Mouse (Mus musculus) lung, embryonic 16.5 days (tissue): Measurements from ENCODE around the gene Dscam. TPM values are rescaled to one million over a fixed set of nuclear protein-coding genes. Genes with fewer than 3 reads are reported as not detected.

ENCODE experiments used
- ATAC-seq: fragments of 200-750 bp; cut with Nextera tagmentation; 2 replicates; pipeline ENCODE4 v1.8.0; 2017; ENCODE audit warnings: low read depth, mild to moderate bottlenecking, moderate library complexity
- H3K27ac ChIP-seq: fragments of 300-500 bp; sonication (generic); 2 replicates; pipeline ENCODE4 v1.5.1; 2014; ENCODE audit warnings: mild to moderate bottlenecking, control low read depth, low read length
- H3K27me3 ChIP-seq: fragments of 300-500 bp; sonication (generic); 2 replicates; pipeline ENCODE4 v1.6.1; 2014; ENCODE audit warnings: low read depth, low read length, mixed read lengths; ENCODE audit not compliant: control insufficient read depth, insufficient read depth
- H3K36me3 ChIP-seq: fragments of 300-500 bp; sonication (generic); 2 replicates; pipeline ENCODE4 v1.6.1; 2014; ENCODE audit warnings: low read length; ENCODE audit not compliant: control insufficient read depth, insufficient read depth
- H3K4me1 ChIP-seq: fragments of 300-500 bp; sonication (generic); replicated peaks from 2 replicates; pipeline ENCODE4 v1.6.1; 2014; ENCODE audit warnings: low read length, mixed read lengths; ENCODE audit not compliant: control insufficient read depth, insufficient read depth
- H3K4me2 ChIP-seq: fragments of 300-500 bp; sonication (generic); 2 replicates; pipeline ENCODE4 v1.6.1; 2014; ENCODE audit warnings: low read depth, low read length, control low read depth
- H3K4me3 ChIP-seq: fragments of 300-500 bp; sonication (generic); 2 replicates; pipeline ENCODE4 v1.5.1; 2014; ENCODE audit warnings: mild to moderate bottlenecking, low read length, control low read depth
- H3K9ac ChIP-seq: fragments of 300-500 bp; sonication (generic); 2 replicates; pipeline ENCODE4 v1.6.1; 2014; ENCODE audit warnings: low read length, control low read depth
- H3K9me3 ChIP-seq: fragments of 300-500 bp; sonication (generic); 2 replicates; pipeline ENCODE4 v1.6.1; 2016; ENCODE audit warnings: low read length; ENCODE audit not compliant: control insufficient read depth
- WGBS: fragments of 180-500 bp; shearing (Covaris S2); extraction: QIAGEN DNeasy Blood & Tissue Kit; methylation state at CpG from one replicate; pipeline ENCODE4 v1.1.7; 2014; 5-methylcytosine and 5-hydroxymethylcytosine counted together
- polyA plus RNA-seq: library from polyadenylated mRNA; unstranded; fragments of >200 nt; fragmentation: Nextera tagmentation; extraction: Ambion mirVana; gene quantifications from 2 replicates; pipeline ENCODE4 v1.2.1, GENCODE M21; 2015

Dscam gene
- polyA plus RNA-seq, 1 experiment from 2014 or later: not detected

DNA sequence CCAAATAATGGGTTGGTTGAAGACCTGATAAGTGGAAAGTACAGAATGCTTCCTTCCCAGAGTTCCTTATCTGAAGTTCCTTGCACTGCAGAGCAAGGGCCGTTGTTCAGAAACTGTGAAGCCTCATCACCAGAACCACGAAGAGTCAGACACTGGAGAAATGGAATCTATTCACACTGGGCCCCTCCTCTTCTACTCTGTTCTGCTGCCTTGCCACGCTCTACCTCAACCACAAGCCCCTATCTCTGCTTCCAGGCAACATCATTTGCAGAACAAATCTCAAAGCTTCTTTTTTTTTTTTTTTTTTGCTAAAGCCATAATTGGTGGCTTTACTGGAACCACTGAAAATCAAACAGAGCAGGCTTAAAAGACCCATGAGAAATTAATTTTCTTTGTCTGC is 530.5 kb downstream of the Dscam start:
- H3K9me3 ChIP-seq: no peaks in the 10 kb centered on the region
- no peaks in the 10 kb centered on the region for H3K36me3 ChIP-seq
- H3K9ac ChIP-seq: no peak overlapping the region
- H3K27me3 ChIP-seq: no peaks in the 10 kb centered on the region
- ATAC-seq: no peak
- no peak overlapping the region for H3K27ac ChIP-seq
- no peak overlapping the region for H3K4me3 ChIP-seq
- no peak overlapping the region for H3K4me2 ChIP-seq
- no peaks in the 10 kb centered on the region for H3K4me1 ChIP-seq
- 62% methylated on average over 3 of the region's 3 CpGs for WGBS

DNA sequence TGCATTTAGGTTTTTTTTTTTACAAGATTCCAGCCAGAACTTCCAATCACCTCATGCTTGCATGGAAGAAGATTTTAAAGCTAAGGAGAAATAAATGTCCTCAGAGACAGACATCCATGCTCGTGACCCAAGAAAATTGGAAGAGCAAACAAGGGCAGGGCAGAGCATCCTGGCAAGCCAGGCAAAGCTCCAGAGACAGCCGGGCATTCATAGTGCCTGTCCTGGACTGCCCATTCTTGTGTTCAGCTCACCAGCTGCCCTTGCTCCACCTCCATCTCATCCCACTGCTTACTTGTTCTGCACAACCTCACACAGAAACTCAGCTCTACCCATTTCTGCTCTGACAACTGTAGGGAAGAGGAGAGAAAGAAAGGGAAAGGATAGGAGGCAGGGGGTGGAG is 534.6 kb downstream of the Dscam start:
- H3K27me3 ChIP-seq: no peaks in the 10 kb centered on the region
- H3K36me3 ChIP-seq: no peaks in the 10 kb centered on the region
- no peak overlapping the region for H3K4me2 ChIP-seq
- no peak overlapping the region for H3K9ac ChIP-seq
- no peak overlapping the region for H3K27ac ChIP-seq
- no peak for ATAC-seq
- H3K4me3 ChIP-seq: no peak overlapping the region
- no peaks in the 10 kb centered on the region for H3K9me3 ChIP-seq
- 55% methylated on average over 2 of the region's 2 CpGs for WGBS
- H3K4me1 ChIP-seq: no peaks in the 10 kb centered on the region

DNA sequence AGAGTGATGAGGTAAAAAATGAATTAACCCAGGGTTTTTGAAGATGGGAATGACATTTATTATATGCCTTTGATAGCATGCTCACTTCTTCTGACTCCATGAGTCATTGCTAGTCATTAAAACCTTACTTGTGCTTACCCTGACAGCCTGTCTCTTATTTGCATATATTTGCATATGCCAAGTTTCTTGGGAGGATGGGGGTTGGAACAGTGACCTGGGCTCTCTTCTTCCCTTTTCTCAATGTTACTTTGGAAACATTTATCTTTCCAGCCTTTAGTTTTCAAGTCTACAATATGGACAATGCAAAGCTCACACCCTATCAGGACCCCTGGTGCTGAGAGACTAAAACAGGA is 535.8 kb downstream of the Dscam start:
- Histone ChIP-seq H3K4me1 (no peaks in the 10 kb centered on the region), H3K36me3 (no peaks in the 10 kb centered on the region), H3K4me2 (no peak overlapping the region), H3K9ac (no peak overlapping the region), H3K4me3 (no peak overlapping the region), H3K27ac (no peak overlapping the region), H3K27me3 (no peaks in the 10 kb centered on the region), H3K9me3 (no peaks in the 10 kb centered on the region)
- ATAC-seq: no peak

DNA sequence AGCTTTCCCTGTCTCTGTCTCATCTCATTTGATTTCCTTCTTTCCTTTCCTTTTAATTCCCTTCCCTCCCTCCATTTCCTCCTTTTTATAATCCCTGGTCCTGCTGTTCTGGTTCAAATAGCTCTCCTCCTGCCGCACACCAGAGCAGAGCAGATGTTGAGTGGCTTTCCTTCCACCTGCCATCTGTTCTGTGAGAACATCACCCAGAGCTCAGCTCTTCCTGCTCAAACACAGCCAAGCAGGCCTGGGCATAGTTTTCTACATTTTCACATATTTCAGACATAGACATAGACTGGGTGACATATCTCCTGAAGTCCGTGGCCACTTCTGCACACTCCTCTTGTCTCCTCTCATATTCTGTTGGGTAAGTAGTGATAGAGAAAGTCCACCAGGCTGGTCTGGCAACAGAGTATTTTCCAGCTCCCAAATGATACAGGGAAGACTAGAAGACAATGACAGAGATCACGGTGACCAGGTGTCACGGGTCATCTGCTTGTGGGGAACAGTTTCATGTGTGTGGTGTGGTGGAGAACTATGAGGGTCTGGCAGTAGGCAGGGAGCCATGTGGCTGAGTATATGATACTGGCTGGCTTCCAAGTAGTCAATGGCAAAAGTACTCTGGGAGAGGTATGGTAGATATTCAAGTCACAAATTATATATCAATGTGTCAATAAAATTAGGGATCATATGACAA is 536.3 kb downstream of the Dscam start:
- Histone ChIP-seq H3K27me3 (no peaks in the 10 kb centered on the region), H3K4me3 (no peak overlapping the region), H3K4me1 (no peaks in the 10 kb centered on the region), H3K27ac (no peak overlapping the region), H3K36me3 (no peaks in the 10 kb centered on the region), H3K9me3 (no peaks in the 10 kb centered on the region), H3K4me2 (no peak overlapping the region), H3K9ac (no peak overlapping the region)
- WGBS: 84% methylated on average over 4 of the region's 4 CpGs
- ATAC-seq: no peak

DNA sequence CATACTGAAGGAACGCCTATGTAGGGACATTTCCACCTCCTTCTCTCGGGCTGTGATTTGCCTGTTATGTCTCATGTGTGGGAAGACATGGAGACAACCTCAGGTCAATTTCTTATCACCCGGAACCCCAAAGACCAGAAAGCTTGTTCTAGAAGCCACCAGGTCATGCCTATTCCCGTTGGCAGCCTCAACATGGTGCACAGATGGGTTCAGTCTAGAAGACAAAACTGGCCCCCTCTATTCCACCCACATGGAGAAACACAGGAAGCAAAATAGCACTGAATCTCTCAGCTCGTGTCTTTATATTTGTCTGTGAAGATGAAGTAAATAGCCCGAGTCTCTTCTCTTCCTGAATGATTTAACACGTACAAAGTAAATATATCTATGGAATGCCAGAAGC is 540.3 kb downstream of the Dscam start:
- no peaks in the 10 kb centered on the region for H3K9me3 ChIP-seq
- H3K4me1 ChIP-seq: no peaks in the 10 kb centered on the region
- no peaks in the 10 kb centered on the region for H3K27me3 ChIP-seq
- H3K9ac ChIP-seq: no peak overlapping the region
- 67% methylated on average over 7 of the region's 7 CpGs for WGBS
- no peak for ATAC-seq
- no peak overlapping the region for H3K27ac ChIP-seq
- no peak overlapping the region for H3K4me2 ChIP-seq
- H3K4me3 ChIP-seq: no peak overlapping the region
- no peaks in the 10 kb centered on the region for H3K36me3 ChIP-seq

DNA sequence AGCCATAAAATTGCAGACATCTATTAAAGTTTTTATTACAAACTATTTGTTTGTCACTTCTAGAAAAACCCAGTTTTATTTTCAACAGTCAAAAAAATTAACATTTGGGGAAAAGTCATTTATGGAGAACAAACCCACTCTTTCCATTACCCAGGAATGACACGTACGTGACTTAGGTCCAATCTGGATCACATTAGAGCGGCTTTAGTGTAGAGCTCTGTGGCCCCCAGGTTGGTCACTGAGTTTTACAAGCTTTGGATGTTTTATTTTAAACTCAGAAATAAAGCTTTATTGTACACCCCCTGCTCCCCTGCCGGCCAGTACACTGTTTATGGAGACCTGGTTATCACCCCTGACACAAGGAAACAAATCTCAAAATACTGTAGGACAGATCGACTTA is 540.9 kb downstream of the Dscam start:
- ATAC-seq: no peak
- Histone ChIP-seq H3K36me3 (no peaks in the 10 kb centered on the region), H3K27ac (no peak overlapping the region), H3K9me3 (no peaks in the 10 kb centered on the region), H3K4me1 (no peaks in the 10 kb centered on the region), H3K9ac (no peak overlapping the region), H3K4me3 (no peak overlapping the region), H3K27me3 (no peaks in the 10 kb centered on the region), H3K4me2 (no peak overlapping the region)
- 83% methylated on average over 5 of the region's 5 CpGs for WGBS

DNA sequence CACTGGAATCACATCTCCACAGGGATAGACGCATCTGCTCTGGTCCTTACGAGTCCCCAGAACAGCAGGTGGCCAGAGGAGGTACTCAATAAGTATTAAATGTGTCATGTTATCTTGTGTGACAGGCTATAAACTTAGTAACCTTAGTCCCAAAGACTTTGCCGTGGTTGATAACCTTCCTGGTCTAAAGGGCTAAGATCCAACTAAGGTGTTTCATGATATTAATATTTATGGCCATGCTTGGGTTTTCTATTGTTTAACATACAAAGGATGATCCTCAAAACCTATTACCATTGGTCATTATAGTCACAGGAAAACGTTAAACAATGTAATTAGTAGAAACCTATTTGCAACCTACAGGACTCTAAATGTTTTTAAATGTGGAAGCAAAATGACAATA is 545.1 kb downstream of the Dscam start:
- Histone ChIP-seq H3K4me3 (no peak overlapping the region), H3K9me3 (no peaks in the 10 kb centered on the region), H3K27me3 (no peaks in the 10 kb centered on the region), H3K4me2 (no peak overlapping the region), H3K4me1 (no peaks in the 10 kb centered on the region), H3K27ac (no peak overlapping the region), H3K9ac (no peak overlapping the region), H3K36me3 (no peaks in the 10 kb centered on the region)
- 61% methylated on average over 4 of the region's 4 CpGs for WGBS
- no peak for ATAC-seq

DNA sequence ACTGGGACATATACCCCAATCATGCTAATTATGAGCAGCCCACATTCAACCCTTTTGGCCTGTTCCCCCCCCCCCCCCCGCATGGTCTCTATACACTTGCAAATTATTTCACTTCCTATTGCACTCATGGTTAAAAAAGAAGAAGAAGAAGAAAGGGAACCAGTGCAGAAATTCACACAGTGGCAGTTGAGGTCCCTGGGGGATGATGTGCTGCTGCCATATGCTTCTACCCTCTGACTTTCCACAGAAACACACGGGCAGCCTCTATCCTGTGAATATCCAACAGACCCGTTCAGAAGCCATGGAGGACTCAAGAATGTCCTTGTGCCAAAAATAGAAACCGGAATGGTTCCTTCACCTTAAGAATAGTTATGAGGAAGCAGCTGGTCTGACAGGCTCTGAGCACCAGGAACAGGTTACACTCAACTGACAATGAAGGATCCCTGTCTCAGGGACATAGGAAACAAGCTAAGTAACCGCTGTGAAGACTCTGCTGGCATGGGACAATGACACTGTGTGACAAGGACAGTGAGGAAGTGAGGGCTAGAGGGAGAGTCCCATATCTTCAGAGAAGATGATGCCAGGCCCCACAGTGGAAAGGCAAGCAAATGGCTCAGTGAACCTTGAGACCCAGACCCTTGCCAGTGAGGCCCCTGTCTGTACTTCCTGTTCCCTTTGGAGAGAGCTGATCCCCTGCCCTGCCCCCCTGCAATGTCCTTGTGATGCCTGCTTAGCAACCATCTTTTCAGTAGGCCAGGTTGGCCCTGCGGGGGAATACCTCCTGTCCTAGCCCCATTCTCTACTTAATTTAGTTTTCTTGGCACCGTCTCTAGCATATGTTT is 545.8 kb downstream of the Dscam start:
- Histone ChIP-seq H3K27ac (no peak overlapping the region), H3K4me2 (no peak overlapping the region), H3K4me3 (no peak overlapping the region), H3K36me3 (no peaks in the 10 kb centered on the region), H3K4me1 (no peaks in the 10 kb centered on the region), H3K9me3 (no peaks in the 10 kb centered on the region), H3K27me3 (no peaks in the 10 kb centered on the region), H3K9ac (no peak overlapping the region)
- WGBS: 68% methylated on average over 7 of the region's 7 CpGs
- ATAC-seq: no peak

DNA sequence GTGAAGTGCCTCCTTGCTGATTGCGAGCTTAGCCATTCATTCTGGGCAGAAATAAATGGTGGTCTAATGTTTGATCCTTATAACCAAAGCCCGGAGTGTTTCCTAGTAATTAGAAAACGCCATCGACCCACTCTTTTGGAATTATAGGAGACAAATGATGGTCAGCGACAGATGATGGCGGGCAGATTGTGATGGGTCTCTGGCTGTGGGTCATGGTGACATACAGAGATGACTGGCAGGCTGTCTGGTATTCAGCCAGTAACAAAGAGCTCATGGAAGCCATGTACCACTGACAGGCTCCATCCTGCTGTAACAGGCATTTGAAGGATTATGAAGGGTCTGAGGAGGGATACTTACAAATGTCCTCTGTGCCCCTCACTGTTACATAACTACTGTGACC is 549.7 kb downstream of the Dscam start:
- H3K27me3 ChIP-seq: no peaks in the 10 kb centered on the region
- no peak overlapping the region for H3K9ac ChIP-seq
- H3K36me3 ChIP-seq: no peaks in the 10 kb centered on the region
- H3K4me3 ChIP-seq: no peak overlapping the region
- H3K9me3 ChIP-seq: no peaks in the 10 kb centered on the region
- no peaks in the 10 kb centered on the region for H3K4me1 ChIP-seq
- H3K27ac ChIP-seq: no peak overlapping the region
- WGBS: 83% methylated on average over 6 of the region's 6 CpGs
- H3K4me2 ChIP-seq: no peak overlapping the region
- ATAC-seq: no peak
